Mouse (Mus musculus): ENCODE results near the gene Nab2.

GRCm38 (mm10) chr10:127641861-127642771 lies 26.3 kb downstream of the Nab2 start:
- peak; percentile 96 for TF ChIP-seq CTCF (IDR thresholded peaks at IDR 0.05; ENCODE audit: low read depth, low read length)
- TF ChIP-seq POLR2A (IDR thresholded peaks at IDR 0.05; ENCODE audit: extremely low read depth, insufficient read depth, low read length) = 0 out of 2 replicates have a peak, but pooled peaks have one; percentile 13

Data from liver, adult 2 months (tissue).